Mouse (Mus musculus): ENCODE data around the gene Mterf2. TPM values are rescaled to one million over a fixed set of nuclear protein-coding genes. Genes with fewer than 3 reads are reported as not detected.

The Mterf2 gene
- total RNA-seq, 2 experiments from 2014 or later, result 9.2 to 10.8 TPM

Other genes with a start within 250 kb of the Mterf2 start
- gene Ric8b, start 210.4 kb downstream of the Mterf2 start, total RNA-seq (2021), result 10 to 100 TPM; 22.3 to 26.9 TPM
- under 1 TPM; 0.32 to 0.53 TPM for gene Fhl4, start 25.5 kb downstream of the Mterf2 start, total RNA-seq (2021)
- gene Tmem263, start 25.4 kb downstream of the Mterf2 start, total RNA-seq (2021), result 10 to 100 TPM; 25.2 to 29.8 TPM
- gene Cry1, start 57.0 kb upstream of the Mterf2 start, total RNA-seq (2021), result 10 to 100 TPM; 18.4 to 20.9 TPM

All from heart, postnatal 10 days (tissue).